Mouse (Mus musculus): Measurements from ENCODE around the gene Meis1. TPM values are rescaled to one million over a fixed set of nuclear protein-coding genes. Genes with fewer than 3 reads are reported as not detected.

Meis1 gene
- polyA plus RNA-seq, 1 experiment, result 5.0 TPM

DNA sequence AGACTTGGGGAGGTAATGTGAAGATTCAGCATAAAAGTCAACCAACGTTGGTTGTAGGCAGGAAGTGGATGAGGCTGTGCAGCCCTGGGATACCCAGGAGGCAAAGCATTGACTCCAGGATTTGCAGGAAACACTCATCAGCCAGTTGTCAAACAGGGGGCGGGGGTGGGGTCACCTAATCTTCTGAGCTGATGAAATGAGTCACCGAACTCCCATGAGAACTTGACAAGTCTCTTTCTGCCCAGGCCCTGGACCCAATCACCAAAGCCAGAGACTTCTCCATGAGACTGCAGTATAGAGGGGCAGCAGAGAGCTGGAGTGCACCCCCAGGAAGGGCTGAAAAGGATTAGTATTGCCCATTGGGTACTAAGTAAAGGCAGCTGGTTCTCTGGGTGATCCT is 45.0 kb downstream of the Meis1 start:
- WGBS, result 53% methylated on average over 3 of the region's 3 CpGs
- TF ChIP-seq CTCF (IDR thresholded peaks at IDR 0.05; ENCODE audit: extremely low read depth, insufficient read depth, insufficient read length, insufficient replicate concordance), result no peak
- no peak for TF ChIP-seq POLR2A (IDR thresholded peaks at IDR 0.05; ENCODE audit: low read depth, low read length)
- Histone ChIP-seq H3K36me3 (ENCODE audit: control insufficient read depth, insufficient read depth, low read length) (no peaks in the 10 kb centered on the region), H3K4me3 (ENCODE audit: extremely low read depth, insufficient read depth, insufficient read length) (no peak overlapping the region), H3K27me3 (ENCODE audit: control insufficient read depth, insufficient read depth, low read length) (no peaks in the 10 kb centered on the region), H3K4me1 (ENCODE audit: control insufficient read depth, insufficient read depth, insufficient read length) (no peaks in the 10 kb centered on the region; the same call in 1 of the 2 replicates), H3K27ac (ENCODE audit: insufficient read depth, low read length) (no peak overlapping the region)
- DNase-seq (ENCODE audit: low read depth in 1 of 2, low spot score in 2 of 2), result no peak

DNA sequence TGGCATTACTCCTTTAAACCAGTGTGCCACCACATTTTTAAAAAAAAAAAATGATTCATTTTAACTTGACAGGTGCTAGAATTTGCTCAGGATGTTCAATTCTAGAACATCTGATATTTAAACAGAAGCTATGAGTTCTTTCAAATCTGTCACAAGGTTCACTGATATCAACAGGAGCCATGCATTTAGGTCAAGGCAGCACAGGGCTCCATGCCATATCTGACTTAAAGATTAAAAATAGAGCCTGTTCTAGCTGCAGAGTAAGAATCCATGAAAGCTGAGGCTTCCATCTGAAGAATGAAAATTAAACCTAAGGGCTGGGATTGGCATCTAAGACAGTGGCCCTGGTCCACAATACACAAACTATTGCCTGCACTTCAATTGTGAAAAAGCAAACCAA is 45.8 kb downstream of the Meis1 start:
- Histone ChIP-seq H3K4me1 (ENCODE audit: control insufficient read depth, insufficient read depth, insufficient read length) (no peaks in the 10 kb centered on the region; the same call in 1 of the 2 replicates), H3K4me3 (ENCODE audit: extremely low read depth, insufficient read depth, insufficient read length) (no peak overlapping the region), H3K27me3 (ENCODE audit: control insufficient read depth, insufficient read depth, low read length) (no peaks in the 10 kb centered on the region), H3K36me3 (ENCODE audit: control insufficient read depth, insufficient read depth, low read length) (no peaks in the 10 kb centered on the region), H3K27ac (ENCODE audit: insufficient read depth, low read length) (no peak overlapping the region)
- no peak for DNase-seq (ENCODE audit: low read depth in 1 of 2, low spot score in 2 of 2)
- TF ChIP-seq CTCF (IDR thresholded peaks at IDR 0.05; ENCODE audit: extremely low read depth, insufficient read depth, insufficient read length, insufficient replicate concordance) (no peak), POLR2A (IDR thresholded peaks at IDR 0.05; ENCODE audit: low read depth, low read length) (no peak)

DNA sequence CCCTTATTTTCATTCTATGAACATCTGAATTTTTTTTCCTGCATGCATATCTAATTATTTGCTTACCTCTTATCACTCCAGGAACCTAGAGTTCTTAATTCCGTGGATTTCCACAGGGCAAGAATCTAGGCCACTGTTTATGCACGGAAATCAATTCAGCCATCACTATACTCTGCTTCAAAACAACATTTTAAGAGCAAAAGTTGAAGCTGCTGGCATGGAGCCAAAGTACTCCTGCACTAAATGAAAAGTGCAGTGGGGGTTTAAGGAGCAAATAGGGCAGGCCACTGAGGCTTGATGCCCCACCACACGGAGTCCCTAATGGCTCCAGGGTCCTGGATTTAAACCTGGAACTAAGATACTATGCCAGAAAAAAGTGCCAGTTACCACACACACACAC is 47.2 kb downstream of the Meis1 start:
- WGBS, result 61% methylated on average over 3 of the region's 3 CpGs
- H3K27ac ChIP-seq (ENCODE audit: insufficient read depth, low read length), result no peak overlapping the region
- H3K4me3 ChIP-seq (ENCODE audit: extremely low read depth, insufficient read depth, insufficient read length), result no peak overlapping the region
- DNase-seq (ENCODE audit: low read depth in 1 of 2, low spot score in 2 of 2), result no peak
- H3K4me1 ChIP-seq (ENCODE audit: control insufficient read depth, insufficient read depth, insufficient read length), result no peaks in the 10 kb centered on the region; the same call in 1 of the 2 replicates
- TF ChIP-seq POLR2A (IDR thresholded peaks at IDR 0.05; ENCODE audit: low read depth, low read length) (no peak), CTCF (IDR thresholded peaks at IDR 0.05; ENCODE audit: extremely low read depth, insufficient read depth, insufficient read length, insufficient replicate concordance) (no peak)
- H3K27me3 ChIP-seq (ENCODE audit: control insufficient read depth, insufficient read depth, low read length), result no peaks in the 10 kb centered on the region
- no peaks in the 10 kb centered on the region for H3K36me3 ChIP-seq (ENCODE audit: control insufficient read depth, insufficient read depth, low read length)

DNA sequence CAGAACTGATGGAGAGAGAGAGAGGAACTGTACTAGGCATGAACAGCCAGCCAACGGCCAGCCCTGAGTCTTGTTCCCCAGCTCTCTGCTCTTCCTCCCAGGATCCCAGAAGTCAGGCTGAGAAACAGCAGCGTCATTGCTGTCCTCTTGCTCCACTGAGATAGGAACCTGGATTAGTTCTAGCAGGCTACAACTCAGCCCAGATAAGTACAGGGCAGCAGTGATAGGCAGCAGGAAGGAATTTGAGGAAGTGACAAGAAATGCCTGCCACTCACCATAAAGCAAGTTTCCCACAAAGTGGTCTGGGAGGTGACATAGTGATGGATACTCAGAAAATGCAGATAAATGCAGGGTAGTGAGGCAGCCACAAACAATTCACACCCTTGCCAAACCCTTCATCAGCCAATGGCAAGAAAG is 48.9 kb downstream of the Meis1 start:
- TF ChIP-seq CTCF (IDR thresholded peaks at IDR 0.05; ENCODE audit: extremely low read depth, insufficient read depth, insufficient read length, insufficient replicate concordance), result no peak
- TF ChIP-seq POLR2A (IDR thresholded peaks at IDR 0.05; ENCODE audit: low read depth, low read length), result no peak
- no peak overlapping the region for H3K27ac ChIP-seq (ENCODE audit: insufficient read depth, low read length)
- WGBS, result 9% methylated on average over 2 of the region's 2 CpGs
- no peak overlapping the region for H3K4me3 ChIP-seq (ENCODE audit: extremely low read depth, insufficient read depth, insufficient read length)
- H3K27me3 ChIP-seq (ENCODE audit: control insufficient read depth, insufficient read depth, low read length), result no peaks in the 10 kb centered on the region
- no peaks in the 10 kb centered on the region; the same call in 1 of the 2 replicates for H3K4me1 ChIP-seq (ENCODE audit: control insufficient read depth, insufficient read depth, insufficient read length)
- no peak for DNase-seq (ENCODE audit: low read depth in 1 of 2, low spot score in 2 of 2)
- H3K36me3 ChIP-seq (ENCODE audit: control insufficient read depth, insufficient read depth, low read length), result no peaks in the 10 kb centered on the region

DNA sequence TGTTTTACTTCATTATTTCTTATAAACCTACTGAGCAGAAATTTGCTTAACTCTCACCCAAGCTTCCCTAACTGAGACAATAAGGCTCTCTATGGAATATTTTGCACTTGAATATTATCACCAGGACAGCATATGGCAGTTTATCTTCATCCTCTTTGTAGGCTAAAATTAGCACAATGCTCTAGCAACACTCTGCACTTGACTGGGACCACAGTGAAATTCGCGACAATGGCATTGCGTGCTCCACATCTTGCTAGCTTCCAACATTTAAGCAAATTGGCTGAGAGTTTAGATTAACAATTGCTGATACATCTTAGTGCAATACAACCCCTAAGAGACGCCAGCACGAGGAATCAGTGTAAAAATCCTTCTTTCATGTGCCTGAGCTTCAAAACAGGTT is 54.4 kb downstream of the Meis1 start:
- no peak for TF ChIP-seq POLR2A (IDR thresholded peaks at IDR 0.05; ENCODE audit: low read depth, low read length)
- no peak for TF ChIP-seq CTCF (IDR thresholded peaks at IDR 0.05; ENCODE audit: extremely low read depth, insufficient read depth, insufficient read length, insufficient replicate concordance)
- 59% methylated on average over 5 of the region's 5 CpGs for WGBS

DNA sequence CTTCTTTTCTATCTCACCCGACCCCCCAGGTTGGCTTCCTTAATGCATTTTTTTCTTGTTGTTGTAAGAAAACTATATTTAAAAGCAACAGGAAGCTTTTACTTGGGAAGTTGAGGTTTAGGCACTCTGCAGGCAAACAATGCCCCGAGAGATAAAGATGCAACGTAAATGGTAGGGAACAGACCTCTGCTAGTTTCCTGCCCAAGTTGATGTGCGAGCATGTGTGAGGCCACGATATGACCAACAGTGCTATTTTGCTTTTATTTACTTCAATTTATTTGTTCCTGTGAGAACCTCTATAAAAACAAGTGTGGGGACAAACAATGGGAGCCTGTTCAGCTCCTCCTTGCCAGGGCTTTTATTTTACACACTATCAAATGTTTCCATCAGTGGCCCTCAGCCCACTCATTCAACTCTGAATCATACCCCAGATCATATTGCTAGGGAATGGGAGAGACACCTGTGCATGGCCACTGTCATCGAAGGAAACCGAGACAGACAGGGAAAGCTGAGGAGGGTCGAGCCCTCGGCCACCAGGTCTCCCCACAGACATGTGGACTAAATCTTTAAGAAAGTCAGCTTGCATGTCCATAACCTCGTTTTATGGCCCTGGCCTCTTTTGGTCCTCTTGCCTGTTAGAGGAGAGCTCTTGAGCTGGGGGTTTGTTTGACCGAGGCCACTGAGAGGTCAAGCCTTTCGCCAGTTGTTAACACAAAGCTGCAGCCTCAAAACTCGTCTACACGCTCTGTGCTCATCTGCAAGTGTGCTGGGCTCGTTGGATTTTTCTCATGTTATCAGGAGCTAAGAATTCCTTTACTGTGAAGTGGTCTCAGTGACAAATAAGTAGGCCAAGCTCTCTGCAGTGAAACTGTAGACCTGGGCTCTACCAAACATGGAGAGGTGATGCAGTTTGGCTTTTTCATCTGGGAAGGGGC is 55.3 kb downstream of the Meis1 start:
- Histone ChIP-seq H3K36me3 (ENCODE audit: control insufficient read depth, insufficient read depth, low read length) (no peaks in the 10 kb centered on the region), H3K27me3 (ENCODE audit: control insufficient read depth, insufficient read depth, low read length) (no peaks in the 10 kb centered on the region), H3K4me1 (ENCODE audit: control insufficient read depth, insufficient read depth, insufficient read length) (no peaks in the 10 kb centered on the region), H3K27ac (ENCODE audit: insufficient read depth, low read length) (no peak overlapping the region), H3K4me3 (ENCODE audit: extremely low read depth, insufficient read depth, insufficient read length) (no peak overlapping the region)
- TF ChIP-seq CTCF (IDR thresholded peaks at IDR 0.05; ENCODE audit: extremely low read depth, insufficient read depth, insufficient read length, insufficient replicate concordance) (no peak), POLR2A (IDR thresholded peaks at IDR 0.05; ENCODE audit: low read depth, low read length) (no peak)
- DNase-seq (ENCODE audit: low read depth in 1 of 2, low spot score in 2 of 2), result no peak
- 63% methylated on average over 15 of the region's 15 CpGs for WGBS

More for the DNA sequence above, 54.4 kb downstream of the Meis1 start:
- H3K27ac ChIP-seq (ENCODE audit: insufficient read depth, low read length), result no peak overlapping the region
- H3K4me1 ChIP-seq (ENCODE audit: control insufficient read depth, insufficient read depth, insufficient read length), result no peaks in the 10 kb centered on the region
- no peak for DNase-seq (ENCODE audit: low read depth in 1 of 2, low spot score in 2 of 2)
- H3K4me3 ChIP-seq (ENCODE audit: extremely low read depth, insufficient read depth, insufficient read length), result no peak overlapping the region
- H3K36me3 ChIP-seq (ENCODE audit: control insufficient read depth, insufficient read depth, low read length), result no peaks in the 10 kb centered on the region
- no peaks in the 10 kb centered on the region for H3K27me3 ChIP-seq (ENCODE audit: control insufficient read depth, insufficient read depth, low read length)

DNA sequence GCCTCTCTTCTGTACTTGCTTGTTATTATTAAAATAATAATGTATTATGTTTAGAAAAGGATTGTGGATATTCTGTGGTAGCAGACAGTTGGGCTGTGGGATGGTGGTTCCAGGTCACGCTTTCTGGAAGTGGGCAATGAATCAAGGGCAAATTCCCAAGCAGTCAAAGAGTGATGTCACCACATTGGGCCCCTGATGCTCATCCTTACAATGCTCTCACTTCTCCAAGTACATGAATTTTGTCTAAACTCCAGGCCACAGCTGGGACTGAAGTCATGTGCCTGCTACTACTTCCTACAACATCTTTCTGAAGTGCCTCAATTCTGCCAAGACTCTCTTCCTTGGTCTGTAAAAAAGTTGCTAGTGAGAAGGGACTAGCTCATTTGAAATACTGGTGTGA is 59.3 kb downstream of the Meis1 start:
- Histone ChIP-seq H3K36me3 (ENCODE audit: control insufficient read depth, insufficient read depth, low read length) (no peaks in the 10 kb centered on the region), H3K27me3 (ENCODE audit: control insufficient read depth, insufficient read depth, low read length) (no peaks in the 10 kb centered on the region), H3K4me3 (ENCODE audit: extremely low read depth, insufficient read depth, insufficient read length) (no peak overlapping the region), H3K27ac (ENCODE audit: insufficient read depth, low read length) (no peak overlapping the region), H3K4me1 (ENCODE audit: control insufficient read depth, insufficient read depth, insufficient read length) (no peaks in the 10 kb centered on the region)
- no peak for TF ChIP-seq POLR2A (IDR thresholded peaks at IDR 0.05; ENCODE audit: low read depth, low read length)
- no peak for TF ChIP-seq CTCF (IDR thresholded peaks at IDR 0.05; ENCODE audit: extremely low read depth, insufficient read depth, insufficient read length, insufficient replicate concordance)
- WGBS, result 90% methylated on average over 1 of the region's 1 CpGs
- DNase-seq (ENCODE audit: low read depth in 1 of 2, low spot score in 2 of 2), result no peak
